Mouse (Mus musculus) neural tube, postnatal 0 days (tissue): Measurements from ENCODE around the gene Crybb2. TPM values are rescaled to one million over a fixed set of nuclear protein-coding genes. Genes with fewer than 3 reads are reported as not detected.

Source experiments
- polyA plus RNA-seq: library from polyadenylated mRNA; unstranded; fragments of >200 nt; fragmentation: Nextera tagmentation; extraction: Ambion mirVana; gene quantifications from 2 replicates; pipeline ENCODE4 v1.2.1, GENCODE M21; 2015

Crybb2 gene
- not detected in 2 replicates for polyA plus RNA-seq

DNA sequence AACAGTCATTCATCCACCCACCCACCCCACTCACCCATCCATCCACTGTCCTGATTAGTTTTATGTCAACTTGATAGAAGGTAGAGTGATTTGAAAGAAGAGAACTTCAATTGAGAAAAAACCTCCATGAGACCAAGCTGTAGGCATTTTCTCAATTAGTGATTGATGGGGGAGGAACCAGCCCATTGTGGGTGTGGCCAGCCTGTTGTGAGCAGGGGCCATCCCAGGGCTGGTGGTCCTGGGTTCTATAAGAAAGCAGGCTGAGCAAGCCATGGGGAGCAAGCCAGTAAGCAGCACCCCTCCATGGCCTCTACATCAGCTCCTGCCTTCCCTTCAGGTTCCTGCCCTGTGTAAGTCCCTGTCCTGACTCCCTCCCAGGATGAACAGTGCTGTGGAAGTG, at the start of gene Crybb2:
Gene Crybb2 (minus strand): TSS at position 101 of the 400 bp plus-strand sequence.

GRCm38 (mm10) chr5:113081439-113081838, 11.5 kb upstream of the Crybb2 start, which contains the start of gene Crybb3:
TSS of gene Crybb3 (minus strand) at chr5:113081584.

DNA sequence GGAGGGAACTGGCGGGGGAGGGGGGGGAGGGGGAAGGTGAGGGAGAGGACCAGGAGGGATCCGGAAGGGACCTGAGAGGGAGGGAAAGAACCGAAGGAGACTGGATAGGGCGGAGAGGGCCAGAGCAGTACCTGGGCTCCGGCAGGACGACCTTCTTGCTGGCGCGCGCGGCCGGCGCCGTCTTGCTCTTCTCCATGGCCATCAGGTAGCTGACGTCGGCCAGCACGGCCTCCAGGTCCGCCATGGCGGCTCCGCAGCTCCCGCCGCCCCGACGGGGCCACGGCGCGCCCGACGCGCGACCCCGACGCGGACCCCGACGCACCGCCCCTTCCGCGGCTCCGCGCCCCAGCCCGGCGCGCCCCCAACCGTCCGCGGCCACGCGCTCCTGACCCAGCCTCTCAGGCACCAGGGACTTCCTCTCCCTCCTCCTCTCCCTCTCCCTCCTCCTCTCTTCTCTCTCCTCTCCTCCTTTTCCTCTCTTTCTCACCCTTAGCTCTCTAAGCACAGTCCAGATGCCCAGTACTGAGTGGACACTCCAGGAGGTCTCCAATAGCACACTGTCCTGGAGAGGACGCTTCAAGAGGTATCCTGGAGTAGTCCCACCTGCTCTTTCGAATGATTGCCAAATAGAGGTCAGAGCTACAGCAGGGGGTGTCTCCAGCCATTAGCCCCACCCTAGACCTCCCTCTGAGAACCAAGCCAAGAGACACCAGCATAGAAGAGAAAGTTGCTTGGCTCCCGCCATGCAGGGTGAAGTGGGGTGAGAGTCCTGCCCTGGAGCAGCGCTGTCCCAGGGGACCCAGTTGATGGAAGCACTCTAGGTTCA, 54.5 kb downstream of the Crybb2 start, which contains the start of gene Grk3:
Gene Grk3 (minus strand): TSS at position 556 of the 826 bp plus-strand sequence.

Other genes starting within 250 kb of the Crybb2 start
- gene Myo18b, start 173.8 kb downstream of the Crybb2 start, polyA plus RNA-seq: 0.80 and 1.4 TPM in 2 replicates
- 23.7 and 29.4 TPM in 2 replicates for gene Grk3, start 54.3 kb downstream of the Crybb2 start, polyA plus RNA-seq
- 2.4 and 3.3 TPM in 2 replicates for gene Crybb3, start 11.5 kb upstream of the Crybb2 start, polyA plus RNA-seq
- gene 2900026A02Rik, start 151.1 kb upstream of the Crybb2 start, polyA plus RNA-seq: 3.2 and 4.3 TPM in 2 replicates
- not detected in 2 replicates for gene Tmem211, start 156.8 kb upstream of the Crybb2 start, polyA plus RNA-seq
- 14.0 and 17.1 TPM in 2 replicates for gene Sgsm1, start 240.7 kb upstream of the Crybb2 start, polyA plus RNA-seq